Mouse (Mus musculus): ENCODE measurements around the gene Ccdc171. TPM values are rescaled to one million over a fixed set of nuclear protein-coding genes. Genes with fewer than 3 reads are reported as not detected.
"Not testable (repeated sequence)": the region's sequence is repeated elsewhere in the genome, so short reads cannot be mapped to it uniquely, and the experiment has no call there.

Gene Ccdc171
- total RNA-seq, 4 experiments from 2014 or later, result 4.1 to 4.5 (median 4.2) TPM

GRCm38 (mm10) chr4:83655396-83655795, 130.1 kb downstream of the Ccdc171 start:
- DNase-seq (ENCODE audit: low spot score in 2 of 2), result no peak

GRCm38 (mm10) chr4:83656571-83656970, 131.2 kb downstream of the Ccdc171 start:
- no peak for DNase-seq (ENCODE audit: low spot score in 2 of 2)

GRCm38 (mm10) chr4:83657021-83657420, 131.7 kb downstream of the Ccdc171 start:
- DNase-seq (ENCODE audit: low spot score in 2 of 2), result no peak

GRCm38 (mm10) chr4:83658415-83658814, 133.1 kb downstream of the Ccdc171 start:
- no peak for DNase-seq (ENCODE audit: low spot score in 2 of 2)

GRCm38 (mm10) chr4:83659411-83659810, 134.1 kb downstream of the Ccdc171 start:
- DNase-seq (ENCODE audit: low spot score in 2 of 2), result no peak

- DNase-seq (ENCODE audit: low spot score in 2 of 2), result no peak
Observed at GRCm38 (mm10) chr4:83661519-83662271, 136.3 kb downstream of the Ccdc171 start.

- no peak for DNase-seq (ENCODE audit: low spot score in 2 of 2)
Observed at GRCm38 (mm10) chr4:83662301-83662700, 137.0 kb downstream of the Ccdc171 start.

- DNase-seq (ENCODE audit: low spot score in 2 of 2), result no peak
Observed at GRCm38 (mm10) chr4:83669552-83669951, 144.2 kb downstream of the Ccdc171 start.

- not testable (repeated sequence) for DNase-seq (ENCODE audit: low spot score in 2 of 2)
Observed at GRCm38 (mm10) chr4:83675308-83675707, 150.0 kb downstream of the Ccdc171 start.

GRCm38 (mm10) chr4:83676444-83676843, 151.1 kb downstream of the Ccdc171 start:
- DNase-seq (ENCODE audit: low spot score in 2 of 2), result peak in 1 of 2 experiments; percentile 33

GRCm38 (mm10) chr4:83681081-83681480, 155.7 kb downstream of the Ccdc171 start:
- no peak for DNase-seq (ENCODE audit: low spot score in 2 of 2)

- DNase-seq (ENCODE audit: low spot score in 2 of 2), result no peak
Observed at GRCm38 (mm10) chr4:83682866-83683265, 157.5 kb downstream of the Ccdc171 start.

- DNase-seq (ENCODE audit: low spot score in 2 of 2), result no peak
Observed at GRCm38 (mm10) chr4:83700190-83700589, 174.8 kb downstream of the Ccdc171 start.

- DNase-seq (ENCODE audit: low spot score in 2 of 2), result no peak
Observed at GRCm38 (mm10) chr4:83716996-83717395, 191.7 kb downstream of the Ccdc171 start.

- DNase-seq (ENCODE audit: low spot score in 2 of 2), result no peak
Observed at GRCm38 (mm10) chr4:83719816-83720215, 194.5 kb downstream of the Ccdc171 start.

- no peak for DNase-seq (ENCODE audit: low spot score in 2 of 2)
Observed at GRCm38 (mm10) chr4:83725136-83725535, 199.8 kb downstream of the Ccdc171 start.

GRCm38 (mm10) chr4:83739137-83739890, 214.0 kb downstream of the Ccdc171 start:
- no peak for DNase-seq (ENCODE audit: low spot score in 2 of 2)

GRCm38 (mm10) chr4:83739891-83740277, 214.5 kb downstream of the Ccdc171 start:
- DNase-seq (ENCODE audit: low spot score in 2 of 2), result no peak

- DNase-seq (ENCODE audit: low spot score in 2 of 2), result peak in 1 of 2 experiments; percentile 3
Observed at GRCm38 (mm10) chr4:83742806-83743460, 217.6 kb downstream of the Ccdc171 start.

GRCm38 (mm10) chr4:83775136-83775535, 249.8 kb downstream of the Ccdc171 start:
- DNase-seq (ENCODE audit: low spot score in 2 of 2), result no peak

GRCm38 (mm10) chr4:83780044-83780443, 254.7 kb downstream of the Ccdc171 start:
- no peak for DNase-seq (ENCODE audit: low spot score in 2 of 2)

- DNase-seq (ENCODE audit: low spot score in 2 of 2), result no peak
Observed at GRCm38 (mm10) chr4:83785115-83785514, 259.8 kb downstream of the Ccdc171 start.

Data from layer of hippocampus, adult 8-10 months (tissue).